Mouse (Mus musculus): Measurements from ENCODE around the gene Zfp654. TPM values are rescaled to one million over a fixed set of nuclear protein-coding genes. Genes with fewer than 3 reads are reported as not detected.

Zfp654 gene
- total RNA-seq (2012; rRNA removed) (5.2 and 7.1 TPM in 2 replicates), total RNA-seq (2014; rRNA removed) (22.6 and 24.7 TPM in 2 replicates), polyA plus RNA-seq (2012; ENCODE audit: insufficient read length, low read depth) (5.1 and 6.5 TPM in 2 replicates)

DNA sequence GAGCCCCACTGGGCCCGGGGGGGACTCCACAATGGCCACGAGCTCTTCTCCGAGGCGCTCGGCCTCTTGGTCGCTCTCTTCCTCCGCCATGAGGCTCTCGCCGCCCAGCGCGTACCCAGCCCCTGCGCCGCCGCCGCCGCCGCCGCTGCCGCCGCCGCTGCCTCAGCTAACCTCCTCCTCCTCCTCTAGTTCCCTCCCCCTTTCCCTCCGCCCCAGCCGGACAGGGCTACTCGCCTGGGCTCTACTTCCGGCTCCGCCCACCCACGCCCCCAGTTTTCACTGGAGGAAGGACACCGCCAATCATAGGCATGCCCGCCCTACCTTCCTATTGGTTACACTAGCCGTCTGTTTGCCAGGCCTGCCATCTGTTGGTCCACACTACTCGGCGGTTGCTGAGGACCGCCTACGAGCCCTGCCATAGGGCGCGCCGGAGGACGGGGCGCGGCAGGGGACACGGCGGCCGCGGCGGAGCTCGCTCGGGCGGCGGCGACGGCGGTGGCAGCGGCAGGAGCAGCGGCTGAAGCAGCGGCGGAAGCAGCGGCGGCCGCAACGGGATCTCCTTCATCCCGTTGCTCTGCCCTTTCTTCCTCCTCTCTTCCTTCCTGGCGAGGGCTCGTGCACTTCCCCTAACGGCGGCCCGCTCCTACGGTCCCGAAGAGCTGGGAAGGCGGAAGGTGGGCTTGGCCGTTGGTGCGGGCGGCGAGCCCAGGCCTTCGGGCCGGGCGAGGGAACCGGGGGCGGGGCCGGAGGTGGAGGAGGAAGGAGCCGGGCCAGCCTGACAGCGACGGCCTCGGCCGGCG lies at the start of gene Zfp654, which contains the start of gene Cggbp1:
TSS of gene Zfp654 (minus strand) at position 90 of the 800 bp plus-strand sequence.
TSS of gene Cggbp1 (plus strand) at position 434 of the 800 bp plus-strand sequence.
- H3K4me1 ChIP-seq (ENCODE audit: control insufficient read depth in 1 of 2, insufficient read depth in 2 of 2): peaks cover 2 to 34% of the 10 kb centered on the region in 2 experiments; a peak in 3 of 4 replicates
- peak within 1 kb of the TSS; percentile 61 to 95 (median 67) for H3K4me3 ChIP-seq (replicated peaks in 1 of 3; ENCODE audit: low read depth in 2 of 3, low read length in 2 of 3, poor library complexity in 1 of 3)
- TF ChIP-seq ETS1 (conservative IDR thresholded peaks at IDR 0.05; ENCODE audit: low read depth, low read length) (no peak), ZKSCAN1 (IDR thresholded peaks at IDR 0.05; ENCODE audit: borderline replicate concordance, low read depth, low read length) (no peak), IRF4 (IDR thresholded peaks at IDR 0.05; ENCODE audit: low read depth, low read length) (0 out of 2 replicates have a peak, but pooled peaks have one; percentile 25), POLR2A (IDR thresholded peaks at IDR 0.05; ENCODE audit: low read depth, low read length) (peak; percentile 93), CTCF (conservative IDR thresholded peaks at IDR 0.05 in 1 of 2, IDR thresholded peaks at IDR 0.05 in 1 of 2; ENCODE audit: low read depth in 2 of 2, low read length in 2 of 2) (no peak), JUN (IDR thresholded peaks at IDR 0.05; ENCODE audit: insufficient read depth, low read depth, low read length) (no peak), E2F4 (IDR thresholded peaks at IDR 0.05; ENCODE audit: insufficient replicate concordance, low read depth, low read length) (no peak), CHD2 (IDR thresholded peaks at IDR 0.05; ENCODE audit: low read length) (peak; percentile 98), JUND (conservative IDR thresholded peaks at IDR 0.05; ENCODE audit: low read depth, low read length) (no peak), CHD1 (IDR thresholded peaks at IDR 0.05; ENCODE audit: low read depth, low read length) (no peak), RAD21 (IDR thresholded peaks at IDR 0.05; ENCODE audit: low read depth, low read length) (no peak), MAX (IDR thresholded peaks at IDR 0.05; ENCODE audit: low read length) (peak; percentile 60; the same call in 1 of the 2 replicates), GABPA (IDR thresholded peaks at IDR 0.05; ENCODE audit: insufficient replicate concordance, low read depth, low read length) (no peak; the same call in 1 of the 2 replicates), MAZ (IDR thresholded peaks at IDR 0.05; ENCODE audit: low read depth, low read length) (peak; percentile 98), TBP (conservative IDR thresholded peaks at IDR 0.05; ENCODE audit: low read depth, low read length) (peak; percentile 79), KAT2A (IDR thresholded peaks at IDR 0.05; ENCODE audit: insufficient replicate concordance, low read length) (peak; percentile 88), MXI1 (IDR thresholded peaks at IDR 0.05; ENCODE audit: low read depth, low read length) (peak; percentile 85), TCF12 (IDR thresholded peaks at IDR 0.05; ENCODE audit: low read depth, low read length) (peak; percentile 89), PAX5 (IDR thresholded peaks at IDR 0.05; ENCODE audit: low read length) (no peak), MYC (IDR thresholded peaks at IDR 0.05; ENCODE audit: low read depth, low read length) (no peak; the same call in 1 of the 2 replicates), USF1 (IDR thresholded peaks at IDR 0.05; ENCODE audit: low read depth, low read length) (no peak), HCFC1 (IDR thresholded peaks at IDR 0.05; ENCODE audit: low read depth, low read length) (peak; percentile 86), SIN3A (IDR thresholded peaks at IDR 0.05; ENCODE audit: low read length) (peak; percentile 64; the same call in 1 of the 2 replicates), ZC3H11A (IDR thresholded peaks at IDR 0.05; ENCODE audit: low read depth, low read length) (no peak), EP300 (IDR thresholded peaks at IDR 0.05; ENCODE audit: low read length) (no peak), ZMIZ1 (IDR thresholded peaks at IDR 0.05; ENCODE audit: low read depth, low read length) (peak; percentile 91), NELFE (IDR thresholded peaks at IDR 0.05; ENCODE audit: low read depth, low read length) (peak; percentile 84), MEF2A (IDR thresholded peaks at IDR 0.05; ENCODE audit: borderline replicate concordance, low read depth, low read length) (peak; percentile 60; the same call in 1 of the 2 replicates), ELF1 (IDR thresholded peaks at IDR 0.05; ENCODE audit: low read depth, low read length) (peak; percentile 96), NRF1 (IDR thresholded peaks at IDR 0.05; ENCODE audit: low read depth, low read length) (peak; percentile 58), ZNF384 (IDR thresholded peaks at IDR 0.05; ENCODE audit: low read depth, low read length) (no peak), RCOR1 (conservative IDR thresholded peaks at IDR 0.05; ENCODE audit: low read depth, low read length) (no peak), BHLHE40 (IDR thresholded peaks at IDR 0.05; ENCODE audit: low read depth, low read length) (peak; percentile 4; the same call in 1 of the 2 replicates), UBTF (IDR thresholded peaks at IDR 0.05; ENCODE audit: low read depth, low read length) (peak; percentile 57), USF2 (conservative IDR thresholded peaks at IDR 0.05; ENCODE audit: low read depth, low read length) (no peak), SMC3 (IDR thresholded peaks at IDR 0.05; ENCODE audit: low read depth, low read length) (no peak), POLR2AphosphoS2 (IDR thresholded peaks at IDR 0.05; ENCODE audit: low read depth, low read length) (peak; percentile 62; the same call in 1 of the 2 replicates), MAFK (IDR thresholded peaks at IDR 0.05; ENCODE audit: insufficient replicate concordance, low read length) (no peak)
- no peaks in the 10 kb centered on the region for H3K9me3 ChIP-seq (replicated peaks; ENCODE audit: low read length)
- in situ Hi-C loops (cut with MboI; ENCODE audit: low pct_ligation_motif_present, low pct_unique_long_range_greater_than_20kb, low sequenced_read_pairs) (no loop called here), dilution Hi-C loops (cut with MboI; ENCODE audit: extremely low pct_ligation_motif_present, extremely low pct_unique_long_range_greater_than_20kb, low sequenced_read_pairs) (no loop called here)
- H3K27me3 ChIP-seq (replicated peaks): no peaks in the 10 kb centered on the region
- peak within 1 kb of the TSS; percentile 94 for H3K9ac ChIP-seq (ENCODE audit: insufficient read depth, low read depth)
- H3K36me3 ChIP-seq (replicated peaks in 1 of 2; ENCODE audit: control insufficient read depth in 1 of 2, insufficient read depth in 1 of 2, low read length in 1 of 2): peaks cover 17 to 33% of the 10 kb centered on the region in 2 experiments
- peak within 1 kb of the TSS; percentile 95 for H3K4me2 ChIP-seq (ENCODE audit: insufficient read depth, low read depth, poor library complexity, severe bottlenecking)
- peak; percentile 100 for DNase-seq (ENCODE audit: extremely low read depth)
- peak within 1 kb of the TSS; percentile 83 for H3K27ac ChIP-seq (ENCODE audit: insufficient read depth, low read depth)
- peaks cover 45% of the 10 kb centered on the region for H3K79me2 ChIP-seq (replicated peaks; ENCODE audit: control insufficient read depth, extremely low read depth, insufficient read depth, poor library complexity, severe bottlenecking)
